Mouse (Mus musculus): ENCODE measurements around the gene BC005537. TPM values are rescaled to one million over a fixed set of nuclear protein-coding genes. Genes with fewer than 3 reads are reported as not detected.
"Not testable (repeated sequence)": the region's sequence is repeated elsewhere in the genome, so short reads cannot be mapped to it uniquely, and the experiment has no call there.

BC005537 gene
- total RNA-seq (2018; cell fraction: chromatin; rRNA removed) = 100 to 1,000 TPM; 204 to 959 (median 558) TPM
- 100 to 1,000 TPM; 258 to 483 (median 379) TPM for total RNA-seq (2018; cell fraction: cytosol; rRNA removed)
- 1,000 to 10,000 TPM in 12 of 26 experiments, 100 to 1,000 TPM in 14; 438 to 1,569 (median 919) TPM for total RNA-seq (2018; cell fraction: nucleus; rRNA removed)
- 285 to 668 TPM (median 308 TPM) in 3 replicates for polyA plus RNA-seq (2018)

- WGBS (ENCODE audit: missing documents) = under 1% methylated on average over 37 of the region's 74 CpGs
Measured at GRCm38 (mm10) chr13:24801308-24801921, at the start of gene BC005537. TSS of gene BC005537 (plus strand) at chr13:24801657.

GRCm38 (mm10) chr13:24756756-24757155 lies 44.7 kb upstream of the BC005537 start:
- Histone ChIP-seq H3K27ac (no peak overlapping the region), H3K36me3 (ENCODE audit: inconsistent target) (peaks cover 39% of the 10 kb centered on the region), H3K79me2 (ENCODE audit: inconsistent target) (peaks cover 46% of the 10 kb centered on the region), H3K4me3 (ENCODE audit: inconsistent target) (no peak overlapping the region)
- 97% methylated on average over 3 of the region's 3 CpGs for WGBS (ENCODE audit: missing documents)

More at GRCm38 (mm10) chr13:24801308-24801921, at the start of gene BC005537:
- peak within 1 kb of the TSS; percentile 82 for H3K4me3 ChIP-seq (ENCODE audit: inconsistent target)
- H3K36me3 ChIP-seq (ENCODE audit: inconsistent target) = peaks cover 17% of the 10 kb centered on the region; the same call in 1 of the 2 replicates
- H3K79me2 ChIP-seq (ENCODE audit: inconsistent target) = peaks cover 77% of the 10 kb centered on the region
- H3K27ac ChIP-seq = peak within 1 kb of the TSS; percentile 99

- Histone ChIP-seq H3K4me3 (ENCODE audit: inconsistent target) (no peak overlapping the region), H3K27ac (no peak overlapping the region), H3K36me3 (ENCODE audit: inconsistent target) (peaks cover 30% of the 10 kb centered on the region), H3K79me2 (ENCODE audit: inconsistent target) (peaks cover 46% of the 10 kb centered on the region)
- 89% methylated on average over 11 of the region's 12 CpGs for WGBS (ENCODE audit: missing documents)
Measured at GRCm38 (mm10) chr13:24757820-24758564, 43.5 kb upstream of the BC005537 start.

- Histone ChIP-seq H3K4me3 (ENCODE audit: inconsistent target) (no peak overlapping the region), H3K36me3 (ENCODE audit: inconsistent target) (peaks cover 18% of the 10 kb centered on the region), H3K79me2 (ENCODE audit: inconsistent target) (peaks cover 46% of the 10 kb centered on the region), H3K27ac (no peak overlapping the region)
- 95% methylated on average over 10 of the region's 10 CpGs for WGBS (ENCODE audit: missing documents)
Measured at GRCm38 (mm10) chr13:24759451-24759850, 42.0 kb upstream of the BC005537 start.

- H3K27ac ChIP-seq = peak overlapping the region; percentile 47
Measured at GRCm38 (mm10) chr13:24760351-24760870, 41.0 kb upstream of the BC005537 start.

GRCm38 (mm10) chr13:24761083-24761402 lies 40.4 kb upstream of the BC005537 start:
- Histone ChIP-seq H3K27ac (peak overlapping the region; percentile 47), H3K79me2 (ENCODE audit: inconsistent target) (peaks cover 46% of the 10 kb centered on the region), H3K4me3 (ENCODE audit: inconsistent target) (peak overlapping the region; percentile 74), H3K36me3 (ENCODE audit: inconsistent target) (peaks cover 14% of the 10 kb centered on the region; the same call in 1 of the 2 replicates)
- 4% methylated on average over 10 of the region's 10 CpGs for WGBS (ENCODE audit: missing documents)

More at GRCm38 (mm10) chr13:24760351-24760870, 41.0 kb upstream of the BC005537 start:
- peaks cover 46% of the 10 kb centered on the region for H3K79me2 ChIP-seq (ENCODE audit: inconsistent target)
- 85% methylated on average over 5 of the region's 5 CpGs for WGBS (ENCODE audit: missing documents)
- peaks cover 15% of the 10 kb centered on the region; the same call in 1 of the 2 replicates for H3K36me3 ChIP-seq (ENCODE audit: inconsistent target)
- peak overlapping the region; percentile 74 for H3K4me3 ChIP-seq (ENCODE audit: inconsistent target)

- H3K79me2 ChIP-seq (ENCODE audit: inconsistent target) = peaks cover 46% of the 10 kb centered on the region
- H3K27ac ChIP-seq = peak within 1 kb of the TSS; percentile 47
- H3K36me3 ChIP-seq (ENCODE audit: inconsistent target) = peaks cover 9% of the 10 kb centered on the region; the same call in 1 of the 2 replicates
- WGBS (ENCODE audit: missing documents) = under 1% methylated on average over 79 of the region's 79 CpGs
- peak within 1 kb of the TSS; percentile 74 for H3K4me3 ChIP-seq (ENCODE audit: inconsistent target)
Measured at GRCm38 (mm10) chr13:24761403-24762227, 39.8 kb upstream of the BC005537 start, which contains the start of gene Gmnn. TSS of gene Gmnn (minus strand) at chr13:24761923.

GRCm38 (mm10) chr13:24762254-24762653 lies 39.2 kb upstream of the BC005537 start:
- H3K27ac ChIP-seq = peak overlapping the region; percentile 24; the same call in 1 of the 2 replicates
- 14% methylated on average over 4 of the region's 4 CpGs for WGBS (ENCODE audit: missing documents)
- H3K36me3 ChIP-seq (ENCODE audit: inconsistent target) = peaks cover 2% of the 10 kb centered on the region; the same call in 1 of the 2 replicates
- peak overlapping the region; percentile 74 for H3K4me3 ChIP-seq (ENCODE audit: inconsistent target)
- peaks cover 40% of the 10 kb centered on the region for H3K79me2 ChIP-seq (ENCODE audit: inconsistent target)

- not testable (repeated sequence) for H3K4me3 ChIP-seq (ENCODE audit: inconsistent target); H3K27ac ChIP-seq; H3K79me2 ChIP-seq (ENCODE audit: inconsistent target); H3K36me3 ChIP-seq (ENCODE audit: inconsistent target)
- WGBS (ENCODE audit: missing documents) = 70% methylated on average over 4 of the region's 4 CpGs
Measured at GRCm38 (mm10) chr13:24767809-24768208, 33.6 kb upstream of the BC005537 start.

GRCm38 (mm10) chr13:24771482-24771881 lies 30.0 kb upstream of the BC005537 start:
- WGBS (ENCODE audit: missing documents) = 92% methylated on average over 6 of the region's 10 CpGs
- not testable (repeated sequence) for H3K27ac ChIP-seq; H3K36me3 ChIP-seq (ENCODE audit: inconsistent target); H3K4me3 ChIP-seq (ENCODE audit: inconsistent target); H3K79me2 ChIP-seq (ENCODE audit: inconsistent target)

- Histone ChIP-seq H3K79me2 (ENCODE audit: inconsistent target) (no peaks in the 10 kb centered on the region), H3K4me3 (ENCODE audit: inconsistent target) (no peak overlapping the region), H3K27ac (peak overlapping the region; percentile 65), H3K36me3 (ENCODE audit: inconsistent target) (no peaks in the 10 kb centered on the region)
- 39% methylated on average over 7 of the region's 7 CpGs for WGBS (ENCODE audit: missing documents)
Measured at GRCm38 (mm10) chr13:24776146-24776844, 25.2 kb upstream of the BC005537 start.

GRCm38 (mm10) chr13:24778026-24778425 lies 23.4 kb upstream of the BC005537 start:
- Histone ChIP-seq H3K36me3 (ENCODE audit: inconsistent target) (no peaks in the 10 kb centered on the region), H3K79me2 (ENCODE audit: inconsistent target) (no peaks in the 10 kb centered on the region), H3K4me3 (ENCODE audit: inconsistent target) (no peak overlapping the region), H3K27ac (peak overlapping the region; percentile 65)
- whole genome bisulfite sequencing (ENCODE audit: missing documents) = 76% methylated on average over 2 of the region's 2 CpGs

GRCm38 (mm10) chr13:24778706-24779380 lies 22.6 kb upstream of the BC005537 start:
- Histone ChIP-seq H3K36me3 (ENCODE audit: inconsistent target) (no peaks in the 10 kb centered on the region), H3K27ac (peak overlapping the region; percentile 65), H3K79me2 (ENCODE audit: inconsistent target) (no peaks in the 10 kb centered on the region), H3K4me3 (ENCODE audit: inconsistent target) (no peak overlapping the region)
- WGBS (ENCODE audit: missing documents) = 59% methylated on average over 8 of the region's 8 CpGs
